Mouse (Mus musculus): ENCODE results near the gene Fry.

The Fry gene

DNA sequence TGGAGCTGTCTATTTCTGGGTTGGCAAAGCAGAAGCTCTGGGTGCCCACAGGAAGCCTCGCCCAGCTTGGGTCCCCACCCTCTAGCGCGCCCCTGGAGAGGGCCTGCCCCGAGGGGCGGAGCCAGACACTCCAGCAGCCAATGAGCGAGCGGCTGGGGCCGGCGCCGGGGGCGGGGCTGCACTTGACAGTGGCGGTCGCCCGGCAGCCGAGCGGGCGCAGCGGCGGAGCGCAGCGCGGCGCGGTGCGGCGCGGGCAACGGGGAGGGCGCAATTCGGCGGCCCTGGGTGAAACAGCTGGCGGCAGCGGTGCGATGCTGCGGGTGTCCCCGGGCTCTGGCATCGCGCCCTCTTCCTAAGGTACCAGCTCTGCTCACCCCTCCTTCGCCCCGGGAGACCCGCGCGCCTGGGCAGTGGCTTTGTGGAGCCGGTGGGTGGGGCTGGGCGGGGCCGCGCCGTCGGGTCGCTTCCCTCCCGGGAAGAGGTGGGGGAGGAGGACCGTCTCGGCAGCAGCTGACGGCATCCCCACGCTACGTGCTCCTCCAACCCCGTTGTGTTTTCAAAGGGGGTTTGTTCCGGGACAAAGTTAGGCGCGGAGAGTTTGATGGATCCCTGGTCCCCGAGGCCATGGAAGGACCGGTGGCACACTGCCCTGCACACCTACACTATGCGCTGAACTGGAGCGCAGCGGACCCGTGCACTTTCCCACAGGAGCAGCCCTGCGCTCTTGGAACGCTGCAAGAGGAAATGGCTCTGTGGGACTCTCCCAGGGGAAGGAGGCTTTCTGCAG lies at the start of gene Fry:
Gene Fry, plus strand, starts transcription at position 191 of the 787 bp plus-strand sequence.
- peak; percentile 90 for DNase-seq (ENCODE audit: extremely low read depth, low read depth)

DNA sequence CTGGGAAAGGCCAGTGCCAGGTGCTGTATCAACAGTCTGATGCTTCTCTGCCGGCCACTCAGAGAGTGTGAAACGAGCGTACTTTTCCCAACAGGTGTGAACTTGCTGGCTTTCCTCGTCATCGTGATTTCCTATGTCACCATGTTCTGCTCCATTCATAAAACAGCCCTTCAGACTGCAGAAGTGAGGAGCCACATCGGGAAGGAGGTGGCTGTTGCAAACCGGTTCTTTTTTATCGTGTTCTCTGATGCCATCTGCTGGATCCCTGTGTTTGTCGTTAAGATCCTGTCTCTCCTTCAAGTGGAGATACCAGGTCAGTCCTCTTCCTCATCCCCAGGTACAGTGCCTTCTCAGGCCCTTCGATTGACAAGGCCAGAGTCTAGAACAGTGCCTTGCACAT lies 48.4 kb upstream of the Fry start:
- no peak for DNase-seq (ENCODE audit: extremely low read depth, low read depth)

DNA sequence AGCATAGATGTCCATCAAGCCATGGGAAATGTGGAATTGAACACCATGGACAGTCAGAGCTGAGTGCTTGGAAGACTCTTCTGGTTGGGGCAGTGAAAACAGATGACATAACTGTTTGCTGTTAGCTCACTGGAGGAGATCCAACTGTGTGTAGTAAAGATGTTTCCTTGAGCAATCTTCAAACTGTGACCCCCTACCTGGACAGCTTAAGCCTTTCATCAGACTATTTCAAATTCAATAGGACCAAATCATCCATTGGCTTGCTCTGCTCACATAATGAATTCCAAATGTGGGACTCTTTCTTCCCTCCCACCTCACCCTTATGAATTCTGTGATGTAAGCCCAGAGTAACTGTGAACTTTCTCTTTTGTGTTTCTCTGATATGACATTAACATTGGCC lies 46.7 kb upstream of the Fry start:
- no peak for DNase-seq (ENCODE audit: extremely low read depth, low read depth)

DNA sequence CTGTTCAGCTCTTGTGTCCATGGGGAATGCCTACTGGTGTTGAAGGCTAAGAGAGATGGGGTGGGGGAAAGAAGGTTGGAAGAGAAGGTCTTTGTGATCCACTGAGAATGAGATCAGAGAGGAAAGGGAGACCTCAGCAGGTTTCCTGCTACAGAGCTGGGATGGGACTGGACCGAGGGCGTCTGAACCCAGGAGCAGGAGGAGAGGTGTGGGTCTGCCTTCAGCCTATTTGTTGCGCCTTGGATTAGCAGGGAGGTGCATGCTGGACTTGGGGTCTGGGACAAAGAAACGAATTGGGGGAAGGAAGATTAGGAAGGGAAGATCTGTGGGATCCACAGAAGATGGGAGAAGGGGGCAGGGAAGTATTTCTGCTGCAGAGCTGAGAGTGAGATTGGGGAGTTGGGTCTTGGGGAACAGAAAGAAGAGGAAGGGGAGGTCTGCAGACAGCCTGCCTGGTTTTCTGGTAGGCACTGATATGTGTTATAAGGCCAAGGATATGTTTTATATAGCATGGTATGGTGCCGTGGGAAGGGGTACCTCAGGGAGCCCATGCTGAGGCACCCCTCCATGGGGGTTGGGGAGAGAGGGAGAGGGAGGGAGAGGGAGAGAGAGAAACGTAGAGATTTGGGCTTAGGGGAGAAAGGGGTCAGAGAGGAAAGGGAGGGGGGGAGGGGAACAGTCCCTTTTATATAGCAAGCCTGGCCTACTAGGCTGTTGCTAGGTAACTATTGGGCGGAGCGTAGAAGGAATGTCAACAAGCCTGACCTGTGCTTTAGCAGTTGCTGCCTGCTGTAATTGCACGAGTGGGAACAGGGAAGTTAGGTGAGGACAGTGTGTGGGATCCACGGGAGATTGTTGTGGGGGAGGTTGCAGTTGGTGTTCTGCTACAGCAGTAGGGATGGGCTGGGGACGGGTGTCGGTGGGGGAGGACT lies 38.3 kb upstream of the Fry start:
- no peak for DNase-seq (ENCODE audit: extremely low read depth, low read depth)

DNA sequence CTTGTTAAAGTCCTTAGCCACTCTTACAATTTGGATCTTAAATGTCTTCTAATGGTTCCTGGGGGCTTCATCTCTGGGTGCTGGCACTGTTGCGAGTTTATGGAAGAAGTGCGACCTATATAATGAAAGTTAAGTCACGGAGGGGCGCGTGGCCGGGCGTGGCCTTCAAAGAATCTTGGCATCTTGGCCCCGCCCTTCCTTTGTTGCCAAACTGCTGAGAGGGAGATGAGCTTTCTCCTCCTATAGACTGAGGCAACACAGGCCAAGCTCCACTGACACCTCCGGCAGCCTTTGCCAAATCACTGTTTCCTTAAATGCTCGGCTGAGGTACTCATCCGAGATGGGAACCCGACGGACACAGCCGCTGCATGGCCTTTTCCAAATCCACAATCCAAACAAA lies 35.7 kb upstream of the Fry start:
- DNase-seq (ENCODE audit: extremely low read depth, low read depth), result no peak

DNA sequence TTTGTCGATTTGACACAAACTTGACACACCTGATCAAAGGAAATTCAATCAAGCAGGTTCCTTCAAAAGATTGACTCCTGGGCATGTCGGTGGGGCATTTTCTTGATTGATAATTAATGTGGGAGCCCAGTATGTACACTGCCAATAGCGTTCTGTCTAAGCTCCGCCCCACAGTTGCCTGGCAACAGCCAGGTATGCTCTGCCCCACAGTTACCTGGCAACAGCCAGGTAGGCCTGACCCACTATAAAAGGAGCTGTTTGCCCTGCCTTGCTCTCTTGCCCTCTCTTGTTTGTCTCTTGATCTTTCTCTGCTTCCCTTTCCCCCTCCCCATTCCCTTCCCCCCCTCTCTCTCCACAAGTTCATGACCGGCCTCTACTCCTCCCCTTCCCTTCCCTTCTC lies 35.3 kb upstream of the Fry start:
- DNase-seq (ENCODE audit: extremely low read depth, low read depth), result no peak

DNA sequence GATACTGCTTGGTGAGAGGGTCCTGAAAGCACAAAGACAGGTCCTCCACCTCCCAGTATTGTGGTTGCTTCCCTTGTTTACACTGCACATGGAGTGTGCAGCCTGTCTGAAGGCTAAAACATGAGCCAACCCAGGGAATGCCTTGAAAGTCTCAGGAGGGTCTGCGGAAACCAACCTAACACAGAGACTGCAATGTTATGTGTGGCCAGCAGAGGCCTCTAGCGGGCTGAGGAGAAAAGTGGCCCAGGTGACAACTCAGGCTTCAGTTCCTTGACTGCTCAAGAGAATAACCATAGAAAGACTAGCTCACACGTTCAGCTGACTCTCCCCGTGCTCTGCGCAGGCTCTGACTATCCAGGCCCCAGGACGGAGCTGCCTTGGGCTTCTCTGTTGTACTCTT lies 20.8 kb upstream of the Fry start:
- DNase-seq (ENCODE audit: extremely low read depth, low read depth), result peak; percentile 28

DNA sequence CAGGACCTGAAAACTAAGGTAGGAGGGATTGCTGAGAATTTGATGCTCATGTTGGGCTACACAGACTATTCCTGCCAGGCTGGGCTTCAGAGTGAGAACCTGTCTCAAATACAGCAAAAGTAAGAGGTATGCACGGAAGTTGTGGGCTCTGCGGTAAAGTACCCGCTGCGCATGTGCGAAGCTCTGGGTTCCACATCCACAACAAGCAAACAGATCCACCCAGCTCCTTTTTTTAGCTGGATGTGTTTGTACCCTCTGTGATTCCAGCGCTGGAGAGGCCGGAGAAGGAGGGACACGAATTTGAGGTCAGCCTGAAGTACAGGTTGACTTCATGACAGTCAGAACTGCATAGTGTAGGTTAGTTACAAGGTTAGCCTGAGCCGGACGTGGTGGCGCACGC lies 19.7 kb upstream of the Fry start:
- DNase-seq (ENCODE audit: extremely low read depth, low read depth), result no peak

DNA sequence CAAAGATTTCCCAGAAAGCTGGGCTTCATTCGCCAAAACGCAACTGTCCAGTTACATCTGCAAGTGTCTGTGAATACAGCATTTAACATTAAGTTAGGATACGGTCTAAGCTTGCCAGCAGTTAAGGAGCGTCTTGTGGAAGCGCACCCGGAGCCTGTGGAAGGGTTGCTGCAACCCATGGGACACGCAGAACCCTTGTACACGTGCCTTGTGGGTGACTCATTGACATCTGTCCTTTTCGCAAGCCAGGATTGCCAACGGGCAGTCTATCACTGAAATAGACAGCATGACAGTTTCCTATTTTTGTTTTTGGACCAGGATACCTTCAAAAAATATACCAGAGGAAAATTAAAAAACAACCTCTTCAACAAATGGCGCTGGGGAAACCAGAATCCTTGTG lies 16.7 kb upstream of the Fry start:
- no peak for DNase-seq (ENCODE audit: extremely low read depth, low read depth)

DNA sequence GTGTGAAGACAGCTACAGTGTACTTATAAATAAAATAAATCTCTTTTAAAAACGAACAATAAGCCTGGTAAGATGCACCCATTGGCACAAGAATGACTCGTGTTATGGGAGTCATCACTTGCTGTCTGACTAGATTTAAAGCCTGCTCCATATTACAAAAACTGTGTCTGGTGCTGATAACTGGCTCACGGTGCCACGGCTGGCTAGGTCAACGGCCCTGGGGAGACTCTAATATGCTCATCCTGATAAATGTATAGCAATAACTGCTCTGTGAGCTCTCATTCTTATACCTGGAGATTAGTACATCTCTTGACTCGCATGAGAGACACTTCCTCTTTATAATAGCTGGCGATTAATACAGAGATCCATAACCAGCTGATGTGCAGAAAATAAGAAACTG lies 12.1 kb upstream of the Fry start:
- DNase-seq (ENCODE audit: extremely low read depth, low read depth), result no peak

DNA sequence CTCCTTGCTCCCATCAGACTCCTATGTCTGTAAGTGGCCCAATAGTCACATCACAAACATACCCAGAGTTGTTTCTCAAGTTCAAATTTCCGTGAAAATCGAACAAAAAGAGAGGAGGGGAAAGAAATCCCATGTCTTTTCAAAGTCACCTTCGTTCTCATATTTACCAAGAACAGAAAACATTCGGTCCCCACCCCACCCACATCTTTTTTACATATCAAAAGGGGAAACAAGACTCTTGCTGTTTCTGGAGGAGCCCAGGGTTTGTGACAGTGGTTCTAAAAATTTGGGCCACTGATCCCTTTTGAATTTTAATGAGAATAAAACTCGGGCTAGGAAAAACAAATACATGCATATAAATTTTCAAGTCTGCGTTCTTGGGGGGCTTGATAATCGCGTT lies 7.2 kb upstream of the Fry start:
- no peak for DNase-seq (ENCODE audit: extremely low read depth, low read depth)

DNA sequence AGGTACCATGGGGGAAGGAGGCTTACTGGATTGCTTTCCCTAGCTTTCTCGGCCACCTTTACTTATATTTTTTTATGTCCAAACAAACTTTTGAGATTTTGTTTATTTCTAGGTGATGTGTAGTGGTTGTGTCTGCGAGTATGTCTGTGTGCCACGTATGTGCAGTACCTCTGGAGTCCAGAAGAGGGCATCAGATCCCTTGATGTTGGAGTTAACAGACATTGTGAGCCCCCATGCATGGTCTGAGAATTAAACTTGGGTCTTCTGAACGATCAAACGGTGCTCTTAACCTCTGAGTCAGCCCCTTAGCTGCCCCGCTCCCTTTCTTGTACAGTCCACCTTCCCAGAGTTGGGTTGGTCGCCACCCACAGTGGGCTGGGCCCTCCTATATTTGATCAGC lies 4.4 kb upstream of the Fry start:
- peak; percentile 64 for DNase-seq (ENCODE audit: extremely low read depth, low read depth)

DNA sequence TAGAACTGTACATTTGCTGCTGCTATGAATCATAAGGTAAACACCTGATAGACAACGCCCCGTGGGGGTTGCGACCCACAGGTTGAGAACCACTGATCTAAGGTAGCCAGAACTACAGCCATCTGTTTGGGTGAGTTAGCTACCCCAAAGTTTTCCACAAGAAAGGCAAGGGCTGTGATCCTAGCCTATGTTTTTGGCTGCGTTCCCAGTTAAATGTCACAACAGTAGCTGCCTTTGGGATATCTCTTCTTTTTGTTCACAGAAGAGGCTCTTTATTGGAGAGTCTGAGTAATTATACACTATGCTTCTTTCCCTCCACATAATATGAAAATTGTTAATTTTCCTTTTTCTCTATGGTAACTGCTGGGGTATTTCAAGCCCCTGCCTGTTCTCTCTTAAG lies 3.7 kb upstream of the Fry start:
- DNase-seq (ENCODE audit: extremely low read depth, low read depth), result no peak

DNA sequence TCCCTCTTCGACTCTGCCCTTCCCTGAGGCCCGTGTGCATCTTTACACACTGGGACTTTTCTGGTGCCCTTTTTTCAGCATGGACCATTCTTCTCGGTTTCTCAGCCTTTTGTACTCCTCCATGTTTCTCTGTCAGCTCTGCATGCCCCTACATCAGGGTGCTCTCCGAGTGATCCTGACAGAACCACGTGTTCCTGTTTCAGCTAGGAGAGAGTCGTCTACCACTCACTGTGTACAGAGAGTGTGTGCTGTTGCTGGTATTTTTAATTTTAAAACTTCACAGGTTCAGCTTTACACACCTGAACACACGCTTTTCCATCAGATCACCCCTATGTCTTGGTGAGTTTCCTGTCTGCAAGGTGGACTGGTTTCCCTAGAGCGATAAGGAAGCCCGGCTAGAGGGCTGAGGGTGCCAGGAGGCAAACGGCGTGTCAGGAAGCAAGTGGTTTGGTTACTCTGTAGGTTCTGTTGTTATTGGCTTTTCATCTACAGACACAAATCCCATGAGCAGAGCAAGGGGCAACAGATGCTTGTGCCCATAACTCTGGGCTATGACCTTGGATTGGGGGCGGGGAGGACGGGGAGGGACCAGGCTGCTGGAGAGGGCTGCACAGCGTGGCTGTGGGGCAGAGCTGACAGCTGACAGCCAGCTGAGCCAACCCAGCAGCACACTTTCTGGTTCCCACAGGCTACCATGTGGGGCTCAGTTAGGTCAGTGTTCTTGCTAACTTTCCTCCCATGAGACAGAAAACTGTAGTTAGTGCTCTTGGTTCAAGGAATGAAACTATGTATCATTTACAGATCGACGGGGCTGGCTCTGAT lies 3.0 kb upstream of the Fry start:
- DNase-seq (ENCODE audit: extremely low read depth, low read depth), result peak; percentile 50

DNA sequence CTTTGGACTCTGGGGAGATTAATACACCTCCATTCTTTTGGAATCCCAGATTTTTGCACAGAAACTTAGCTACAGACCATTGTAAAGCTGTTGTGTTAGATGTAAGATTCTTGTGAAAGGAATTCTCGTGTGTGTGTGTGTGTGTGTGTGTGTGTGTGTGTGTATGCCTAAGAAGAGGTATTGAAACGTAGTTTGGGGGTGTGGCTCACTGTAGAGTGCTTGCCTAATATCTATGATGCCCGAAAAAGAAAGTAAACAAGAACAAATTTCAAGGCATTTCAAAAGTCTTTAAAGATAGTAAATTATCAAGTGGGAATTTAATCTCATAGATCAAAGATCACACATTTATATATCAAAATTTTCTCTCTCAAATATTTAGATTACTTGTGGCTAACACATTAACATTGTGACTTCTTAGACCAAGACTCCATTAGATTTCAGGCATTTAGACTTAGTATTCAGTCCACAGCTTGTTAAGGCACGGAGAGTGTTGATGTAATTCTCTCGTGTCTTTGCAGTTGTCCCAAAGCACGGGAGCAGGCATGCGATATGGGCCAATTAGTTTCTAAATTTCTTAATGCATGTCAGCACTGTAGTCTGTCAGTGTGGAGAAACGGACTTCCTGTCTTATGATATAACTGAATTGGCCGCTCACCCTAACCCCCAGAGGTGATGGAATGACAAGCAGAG lies 2.1 kb upstream of the Fry start:
- no peak for DNase-seq (ENCODE audit: extremely low read depth, low read depth)

DNA sequence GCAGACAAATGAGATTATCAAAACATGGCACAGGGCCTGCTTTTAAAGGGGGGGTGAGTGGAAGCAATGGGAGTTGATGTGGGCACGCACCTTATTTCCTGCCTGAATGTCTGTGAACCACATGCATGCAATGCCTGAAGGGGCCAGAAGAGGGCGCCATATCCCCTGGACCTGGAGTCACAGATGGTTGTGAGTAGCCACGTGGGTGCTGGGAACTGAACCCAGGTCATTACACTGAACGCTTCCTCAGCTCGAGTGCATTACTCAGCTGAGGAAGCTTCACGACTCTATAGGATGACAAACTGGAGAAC lies 1.6 kb upstream of the Fry start:
- no peak for DNase-seq (ENCODE audit: extremely low read depth, low read depth)

DNA sequence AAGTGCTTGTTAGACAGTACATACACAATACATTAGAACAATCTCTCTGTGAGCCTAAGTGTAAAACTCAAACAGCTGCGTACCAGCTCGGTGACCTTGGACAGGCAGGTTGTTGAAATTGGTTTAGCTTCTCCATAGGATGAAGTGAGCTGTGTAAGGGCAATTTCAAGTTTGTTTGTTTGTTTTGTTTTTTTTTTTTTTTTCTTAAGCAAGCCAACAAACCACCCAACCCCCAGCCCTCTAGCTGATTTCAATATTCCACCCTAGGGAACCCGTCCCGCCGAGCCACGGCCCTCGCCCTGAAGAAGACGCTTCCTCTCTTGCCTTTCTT lies 356 bp upstream of the Fry start:
- DNase-seq (ENCODE audit: extremely low read depth, low read depth), result peak; percentile 13

DNA sequence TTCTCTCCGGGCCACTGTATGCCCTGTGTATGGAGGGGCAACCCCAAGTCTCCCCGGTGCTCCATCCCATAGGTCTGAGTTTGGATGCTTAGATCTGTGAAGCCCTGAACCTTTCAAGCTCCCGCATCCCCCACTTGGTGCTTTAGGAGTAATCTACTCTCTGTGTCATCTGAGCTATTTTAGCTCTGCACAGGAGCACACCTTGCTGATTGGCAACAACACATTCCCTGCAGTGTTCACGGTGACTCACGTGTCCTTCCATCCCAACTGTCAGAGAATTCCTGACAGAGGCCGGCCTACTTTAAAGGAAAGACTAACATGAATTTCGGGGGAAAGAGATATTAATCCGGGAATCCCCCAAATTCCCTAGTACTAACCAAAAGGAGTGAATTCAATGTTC lies 2.2 kb downstream of the Fry start:
- no peak for DNase-seq (ENCODE audit: extremely low read depth, low read depth)

DNA sequence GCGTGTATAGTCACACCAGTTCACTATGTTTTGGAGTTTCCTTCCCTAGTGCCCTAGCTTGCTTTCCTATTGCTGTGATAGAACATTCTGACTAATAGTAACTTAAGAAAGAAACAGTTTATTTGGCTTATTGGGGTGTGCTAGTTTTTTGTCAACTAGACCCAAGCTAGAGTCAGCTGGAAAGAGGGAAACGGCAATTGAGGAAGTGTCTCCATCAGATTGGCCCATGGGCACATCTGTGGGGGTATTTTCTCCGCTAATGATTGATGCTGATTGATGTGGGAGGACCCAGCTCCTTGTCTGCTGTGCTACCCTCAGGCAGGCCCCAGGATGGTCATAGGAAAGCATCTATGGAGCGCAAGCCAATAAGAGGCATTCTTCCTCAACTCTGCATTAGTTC lies 3.6 kb downstream of the Fry start:
- DNase-seq (ENCODE audit: extremely low read depth, low read depth), result peak; percentile 26

DNA sequence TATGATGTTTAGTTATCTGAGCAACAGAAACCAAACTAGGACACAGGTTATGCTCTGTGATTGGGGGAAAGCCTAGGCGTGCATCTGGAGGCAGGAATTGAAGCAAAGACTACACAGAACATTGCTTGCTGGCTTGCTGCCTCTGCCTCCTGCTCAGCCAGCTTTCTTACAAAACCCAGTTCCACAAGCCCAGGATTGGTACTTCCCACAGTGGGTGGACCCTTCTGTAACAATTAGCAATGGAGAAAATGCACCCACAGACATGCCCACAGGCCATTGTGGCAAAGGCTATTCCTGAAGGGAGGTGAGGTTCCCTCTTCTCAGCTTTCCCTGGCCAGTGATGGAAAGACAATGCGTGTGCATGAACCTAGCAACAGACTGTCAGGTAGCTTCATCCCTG lies 4.1 kb downstream of the Fry start:
- DNase-seq (ENCODE audit: extremely low read depth, low read depth), result no peak

DNA sequence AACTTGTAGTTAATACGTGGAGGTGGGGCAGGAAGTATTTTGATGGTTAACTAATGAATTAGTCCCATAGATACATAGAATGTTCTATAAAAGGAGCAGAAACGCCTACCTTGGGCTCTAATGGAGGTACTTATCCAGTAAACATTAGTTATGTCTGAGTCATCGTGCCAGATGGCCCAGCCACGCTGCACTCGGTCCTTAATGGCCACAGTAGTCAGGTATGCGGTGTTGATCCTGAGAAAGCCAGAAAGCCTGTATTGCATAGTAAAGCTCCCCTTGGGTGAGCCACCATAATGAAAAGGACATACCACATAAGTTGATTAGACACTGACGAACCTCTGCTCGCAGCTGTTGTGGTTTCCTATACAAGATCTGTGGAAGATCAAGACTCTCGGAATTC lies 7.5 kb downstream of the Fry start:
- DNase-seq (ENCODE audit: extremely low read depth, low read depth), result no peak

DNA sequence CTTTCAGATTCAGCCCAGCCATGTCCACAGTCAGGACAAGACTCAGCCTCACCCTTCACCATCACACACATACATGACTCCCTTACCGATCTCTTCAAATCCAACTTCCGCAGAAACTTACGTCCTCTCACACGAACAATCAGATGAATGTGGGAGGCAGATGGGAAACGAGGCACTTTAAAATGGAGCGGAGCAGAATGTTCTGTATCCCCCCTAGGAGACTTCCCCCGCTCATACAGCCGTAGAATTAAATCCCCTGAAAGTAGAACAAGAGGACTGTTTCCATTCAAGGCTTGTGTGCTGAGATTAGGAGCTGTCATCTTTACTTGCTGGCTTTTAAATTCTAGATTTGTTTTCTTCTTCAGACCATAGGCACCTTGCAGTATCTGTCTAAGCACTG lies 10.0 kb downstream of the Fry start:
- DNase-seq (ENCODE audit: extremely low read depth, low read depth), result no peak
